Mouse (Mus musculus) hindbrain, embryonic 11.5 days (tissue): ENCODE data around the gene Prickle3. TPM values are rescaled to one million over a fixed set of nuclear protein-coding genes. Genes with fewer than 3 reads are reported as not detected.
A peak's percentile ranks its signal among the peaks of the same experiment; 100 is the strongest.

Source experiments
- ATAC-seq: fragments of 200-750 bp; cut with Nextera tagmentation; 2 replicates; pipeline ENCODE4 v1.8.0; 2017; ENCODE audit warnings: mild to moderate bottlenecking, moderate TSS enrichment, moderate library complexity; ENCODE audit not compliant: low FRiP score
- DNase-seq: peaks from one replicate; pipeline ENCODE4 v3.0.0-alpha.2; 2015; ENCODE audit warnings: low spot score
- H3K27ac ChIP-seq: fragments of 300-500 bp; sonication (generic); 2 replicates; pipeline ENCODE4 v1.5.1; 2014; ENCODE audit warnings: mild to moderate bottlenecking, low read depth, low read length
- H3K27me3 ChIP-seq: fragments of 300-500 bp; sonication (generic); 2 replicates; pipeline ENCODE4 v1.6.1; 2014; ENCODE audit warnings: mild to moderate bottlenecking, low read length, moderate library complexity, mixed read lengths; ENCODE audit not compliant: control insufficient read depth, insufficient read depth
- H3K36me3 ChIP-seq: fragments of 300-500 bp; sonication (generic); 2 replicates; pipeline ENCODE4 v1.6.1; 2014; ENCODE audit warnings: mild to moderate bottlenecking, low read length, moderate library complexity, mixed read lengths; ENCODE audit not compliant: control insufficient read depth, insufficient read depth
- H3K4me1 ChIP-seq: fragments of 300-500 bp; sonication (generic); replicated peaks from 2 replicates; pipeline ENCODE4 v1.6.1; 2014; ENCODE audit warnings: low read length, mixed read lengths; ENCODE audit not compliant: control insufficient read depth, insufficient read depth
- H3K4me2 ChIP-seq: fragments of 300-500 bp; sonication (generic); replicated peaks from 2 replicates; pipeline ENCODE4 v1.6.1; 2014; ENCODE audit warnings: mild to moderate bottlenecking, low read depth, low read length
- H3K4me3 ChIP-seq: fragments of 300-500 bp; sonication (generic); 2 replicates; pipeline ENCODE4 v1.5.1; 2014; ENCODE audit warnings: low read depth, low read length
- H3K9ac ChIP-seq: fragments of 300-500 bp; sonication (generic); 2 replicates; pipeline ENCODE4 v1.6.1; 2014; ENCODE audit warnings: low read depth, low read length
- H3K9me3 ChIP-seq: fragments of 300-500 bp; sonication (generic); 2 replicates; pipeline ENCODE4 v1.6.1; 2016; ENCODE audit warnings: low read length; ENCODE audit not compliant: control insufficient read depth
- WGBS: fragments of 180-500 bp; shearing (Covaris S2); extraction: QIAGEN DNeasy Blood & Tissue Kit; methylation state at CpG from one replicate; pipeline ENCODE4 v1.1.7; 2014; 5-methylcytosine and 5-hydroxymethylcytosine counted together
- polyA plus RNA-seq: library from polyadenylated mRNA; unstranded; fragments of >200 nt; fragmentation: Nextera tagmentation; extraction: Ambion mirVana; gene quantifications from 2 replicates; pipeline ENCODE4 v1.2.1, GENCODE M21; 2014

Prickle3 gene
- polyA plus RNA-seq = 1.9 and 2.5 TPM in 2 replicates

GRCm38 (mm10) chrX:7657221-7657639 is at the start of gene Prickle3:
Gene Prickle3, plus strand, starts transcription at chrX:7657260.
- no peaks in the 10 kb centered on the region for H3K27me3 ChIP-seq
- H3K36me3 ChIP-seq = no peaks in the 10 kb centered on the region
- H3K9ac ChIP-seq = 0 out of 2 replicates have a peak within 1 kb of the TSS, but pooled peaks have one; percentile 11
- peak within 1 kb of the TSS; percentile 27 for H3K4me3 ChIP-seq
- ATAC-seq = no peak
- WGBS = 21% methylated on average over 26 of the region's 26 CpGs
- H3K4me1 ChIP-seq = no peaks in the 10 kb centered on the region
- DNase-seq = no peak
- H3K9me3 ChIP-seq = no peaks in the 10 kb centered on the region
- H3K27ac ChIP-seq = no peak within 1 kb of the TSS
- peak within 1 kb of the TSS; percentile 33 for H3K4me2 ChIP-seq

- no peaks in the 10 kb centered on the region for H3K36me3 ChIP-seq
- H3K9ac ChIP-seq = 0 out of 2 replicates have a peak overlapping the region, but pooled peaks have one; percentile 27
- no peaks in the 10 kb centered on the region for H3K9me3 ChIP-seq
- no peak for ATAC-seq
- peak overlapping the region; percentile 67 for H3K4me2 ChIP-seq
- no peak overlapping the region for H3K27ac ChIP-seq
- no peaks in the 10 kb centered on the region for H3K4me1 ChIP-seq
- no peaks in the 10 kb centered on the region for H3K27me3 ChIP-seq
- peak overlapping the region; percentile 23 for H3K4me3 ChIP-seq
- peak; percentile 0 for DNase-seq
- WGBS = 21% methylated on average over 21 of the region's 21 CpGs
These were observed 47.0 kb upstream of the Prickle3 start for GRCm38 (mm10) chrX:7610035-7610434.

DNA sequence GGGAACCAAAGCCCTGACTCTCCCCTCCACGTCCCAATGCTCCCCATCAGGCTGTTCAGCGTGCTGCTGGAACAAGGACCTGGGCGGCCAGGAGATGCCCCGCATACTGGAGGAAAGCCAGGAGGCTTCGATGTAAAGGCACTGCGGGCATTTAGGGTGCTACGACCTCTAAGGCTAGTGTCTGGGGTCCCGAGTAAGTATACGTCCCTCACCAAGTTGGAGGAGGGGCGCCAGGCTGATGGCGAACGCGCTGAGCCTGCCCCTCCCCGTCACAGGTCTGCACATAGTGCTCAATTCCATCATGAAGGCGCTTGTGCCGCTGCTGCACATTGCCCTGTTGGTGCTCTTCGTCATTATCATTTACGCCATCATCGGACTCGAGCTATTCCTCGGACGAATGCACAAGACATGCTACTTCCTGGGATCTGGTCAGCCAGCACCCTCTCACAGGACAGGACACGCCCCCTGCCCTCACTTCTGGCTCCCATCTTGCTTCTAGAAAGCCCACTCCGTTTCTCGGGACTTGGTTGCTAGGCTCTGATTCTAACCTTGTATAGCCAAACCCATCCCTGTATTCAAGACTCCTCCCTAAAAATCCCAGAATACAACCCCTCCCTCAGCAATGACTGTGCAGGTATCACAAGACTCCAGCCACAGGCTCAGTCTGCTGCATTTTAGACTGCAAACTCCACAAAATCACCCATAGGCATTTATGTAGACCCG is 46.4 kb upstream of the Prickle3 start:
- Histone ChIP-seq H3K27me3 (no peaks in the 10 kb centered on the region), H3K4me3 (peak overlapping the region; percentile 23), H3K4me1 (no peaks in the 10 kb centered on the region), H3K27ac (no peak overlapping the region), H3K4me2 (peak overlapping the region; percentile 67), H3K9ac (0 out of 2 replicates have a peak overlapping the region, but pooled peaks have one; percentile 27), H3K36me3 (no peaks in the 10 kb centered on the region), H3K9me3 (no peaks in the 10 kb centered on the region)
- DNase-seq = peak; percentile 21
- peak; percentile 53 for ATAC-seq
- WGBS = 19% methylated on average over 26 of the region's 26 CpGs

DNA sequence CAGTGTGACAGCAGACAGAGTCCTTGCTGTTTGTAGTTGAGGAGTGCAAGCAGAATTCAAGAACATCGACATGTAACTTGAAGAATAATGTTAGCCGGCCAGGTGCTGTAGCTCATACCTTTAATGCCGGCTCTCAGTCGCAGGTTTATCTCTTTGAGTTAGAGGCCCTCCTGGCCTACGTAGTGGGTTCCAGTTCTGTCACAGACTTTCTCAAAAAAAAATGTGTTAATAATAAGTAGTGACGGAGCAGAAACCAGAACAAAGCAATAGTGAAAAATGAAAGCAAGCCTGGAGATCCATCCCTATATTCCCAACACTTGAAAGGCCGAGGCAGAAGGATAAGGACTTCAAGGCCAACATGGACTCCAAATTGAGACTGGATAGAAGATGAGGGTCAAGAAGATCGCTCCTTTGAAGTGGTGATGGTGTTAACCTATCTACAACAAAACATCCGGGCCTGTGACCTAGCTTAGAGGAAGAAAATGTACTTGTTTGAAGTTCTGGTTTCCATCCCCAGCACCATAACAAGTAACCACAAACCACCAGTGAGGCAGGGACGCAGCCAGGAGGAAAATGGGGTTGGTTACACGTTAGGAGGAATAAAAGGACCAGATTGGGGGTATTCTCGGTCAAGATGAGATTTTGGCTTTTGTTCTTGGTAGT is 39.0 kb upstream of the Prickle3 start:
- no peak overlapping the region for H3K9ac ChIP-seq
- ATAC-seq = no peak
- no peaks in the 10 kb centered on the region for H3K4me1 ChIP-seq
- H3K27ac ChIP-seq = no peak overlapping the region
- no peaks in the 10 kb centered on the region for H3K27me3 ChIP-seq
- no peaks in the 10 kb centered on the region for H3K9me3 ChIP-seq
- DNase-seq = no peak
- no peak overlapping the region for H3K4me3 ChIP-seq
- no peak overlapping the region for H3K4me2 ChIP-seq
- WGBS = 85% methylated on average over 12 of the region's 12 CpGs
- no peaks in the 10 kb centered on the region for H3K36me3 ChIP-seq

GRCm38 (mm10) chrX:7632560-7632959 is 24.5 kb upstream of the Prickle3 start:
- WGBS = 92% methylated on average over 6 of the region's 6 CpGs
- ATAC-seq (no peak), DNase-seq (no peak)
- Histone ChIP-seq H3K4me2 (no peak overlapping the region), H3K36me3 (no peaks in the 10 kb centered on the region), H3K27ac (no peak overlapping the region), H3K9ac (no peak overlapping the region), H3K27me3 (no peaks in the 10 kb centered on the region), H3K4me1 (no peaks in the 10 kb centered on the region), H3K4me3 (no peak overlapping the region), H3K9me3 (no peaks in the 10 kb centered on the region)

- WGBS = 71% methylated on average over 3 of the region's 3 CpGs
- no peaks in the 10 kb centered on the region for H3K9me3 ChIP-seq
- DNase-seq = no peak
These were observed 22.0 kb upstream of the Prickle3 start for GRCm38 (mm10) chrX:7635101-7635500.

GRCm38 (mm10) chrX:7638401-7639091 is 18.5 kb upstream of the Prickle3 start, which contains the start of gene Syp:
Gene Syp, plus strand, starts transcription at chrX:7638471.
- no peaks in the 10 kb centered on the region for H3K27me3 ChIP-seq
- H3K4me2 ChIP-seq = peak within 1 kb of the TSS; percentile 45
- peak within 1 kb of the TSS; percentile 51 for H3K4me3 ChIP-seq
- H3K9ac ChIP-seq = peak within 1 kb of the TSS; percentile 45
- H3K27ac ChIP-seq = peak within 1 kb of the TSS; percentile 24; the same call in 1 of the 2 replicates
- no peaks in the 10 kb centered on the region for H3K4me1 ChIP-seq
- WGBS = 20% methylated on average over 22 of the region's 42 CpGs
- no peaks in the 10 kb centered on the region for H3K9me3 ChIP-seq
- no peaks in the 10 kb centered on the region for H3K36me3 ChIP-seq
- DNase-seq (peak; percentile 86), ATAC-seq (peak; percentile 83)

More at GRCm38 (mm10) chrX:7635101-7635500, 22.0 kb upstream of the Prickle3 start:
- H3K4me1 ChIP-seq = no peaks in the 10 kb centered on the region
- no peak overlapping the region for H3K9ac ChIP-seq
- no peak overlapping the region for H3K4me3 ChIP-seq
- no peaks in the 10 kb centered on the region for H3K27me3 ChIP-seq
- ATAC-seq = no peak
- no peaks in the 10 kb centered on the region for H3K36me3 ChIP-seq
- H3K4me2 ChIP-seq = no peak overlapping the region
- H3K27ac ChIP-seq = no peak overlapping the region

DNA sequence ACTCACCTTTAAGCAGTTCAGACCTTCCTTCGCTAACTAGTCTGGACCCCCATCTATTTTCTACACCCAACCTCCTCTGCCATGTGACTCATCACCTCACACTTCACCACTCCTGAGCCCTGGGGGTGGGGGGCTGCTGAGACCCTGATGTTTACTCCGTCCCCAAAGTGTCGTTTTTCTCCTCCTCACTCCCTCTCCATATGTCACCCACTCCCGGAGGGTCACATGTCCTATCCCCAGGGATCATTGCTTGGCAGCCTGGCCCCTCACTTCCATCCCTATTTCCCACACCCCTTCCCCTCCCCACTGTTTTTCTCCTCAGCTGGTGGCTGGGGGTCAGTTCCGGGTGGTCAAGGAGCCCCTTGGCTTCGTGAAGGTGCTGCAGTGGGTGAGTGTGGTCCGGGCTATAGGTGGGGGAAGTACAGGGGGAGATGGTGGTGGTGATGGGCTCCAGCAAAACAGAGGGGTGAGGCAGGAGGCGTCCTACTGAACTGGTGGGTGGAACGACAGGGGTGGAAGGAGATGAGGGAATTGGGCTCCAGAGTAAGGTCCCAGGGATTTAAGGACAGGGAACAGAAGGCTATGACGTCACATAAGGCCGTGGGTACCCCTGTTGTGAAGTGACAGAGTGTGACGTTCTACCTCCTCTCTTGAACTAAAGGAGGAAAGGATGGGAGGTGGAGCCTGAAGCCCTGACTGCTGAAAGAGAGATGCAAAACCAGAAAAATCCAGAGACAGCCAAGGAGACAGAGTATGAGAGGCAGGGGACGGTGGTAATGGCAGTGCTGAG is 17.3 kb upstream of the Prickle3 start:
- H3K4me3 ChIP-seq = peak overlapping the region; percentile 51
- ATAC-seq = peak; percentile 25; the same call in 1 of the 2 replicates

More for the DNA sequence above, 17.3 kb upstream of the Prickle3 start:
- no peaks in the 10 kb centered on the region for H3K4me1 ChIP-seq
- H3K4me2 ChIP-seq = peak overlapping the region; percentile 45
- WGBS = 23% methylated on average over 13 of the region's 13 CpGs
- no peaks in the 10 kb centered on the region for H3K36me3 ChIP-seq
- no peaks in the 10 kb centered on the region for H3K9me3 ChIP-seq
- H3K9ac ChIP-seq = 0 out of 2 replicates have a peak overlapping the region, but pooled peaks have one; percentile 7
- H3K27me3 ChIP-seq = no peaks in the 10 kb centered on the region
- no peak overlapping the region for H3K27ac ChIP-seq
- no peak for DNase-seq
